ENCODE assay signal across 1 mouse cellular context in genomic region chr17:35556812-35557211, GRCm38 (mm10).
TF ChIP-seq lines count a peak whose summit lies in the region.

No protein-coding gene starts in this region.

TF ChIP-seq in MEL, 35 proteins besides CTCF, POLR2A, EP300 and RAD21:
- TF ChIP-seq MEF2A (IDR thresholded peaks at IDR 0.05; ENCODE audit: extremely low read depth, insufficient replicate concordance, low read depth, low read length, poor library complexity, severe bottlenecking) (no peak), GABPA (IDR thresholded peaks at IDR 0.05; ENCODE audit: low read depth, low read length) (no peak), MYB (IDR thresholded peaks at IDR 0.05; ENCODE audit: low read depth, low read length) (no peak), NRF1 (IDR thresholded peaks at IDR 0.05; ENCODE audit: insufficient read depth, low read depth, low read length, poor library complexity, severe bottlenecking) (no peak), JUND (IDR thresholded peaks at IDR 0.05; ENCODE audit: low read depth, low read length) (no peak), SIN3A (IDR thresholded peaks at IDR 0.05; ENCODE audit: low read length) (no peak), BHLHE40 (IDR thresholded peaks at IDR 0.05; ENCODE audit: borderline replicate concordance, low read depth, low read length) (no peak), MAX (IDR thresholded peaks at IDR 0.05; ENCODE audit: low read length) (no peak), USF1 (IDR thresholded peaks at IDR 0.05; ENCODE audit: low read depth, low read length) (no peak), KAT2A (conservative IDR thresholded peaks at IDR 0.05; ENCODE audit: low read depth, low read length) (no peak)
